Mouse (Mus musculus) lung, adult 2 months (tissue): Measurements from ENCODE around the gene Fam219b. TPM values are rescaled to one million over a fixed set of nuclear protein-coding genes. Genes with fewer than 3 reads are reported as not detected.

Experiments used
- DNase-seq: peaks from one replicate; pipeline ENCODE4 v3.0.0; 2022
- H3K4me1 ChIP-seq: fragments of 200-500 bp; 2 replicates; pipeline ENCODE4 v1.6.1; 2011; ENCODE audit warnings: low read length; ENCODE audit not compliant: control insufficient read depth, insufficient read depth
- H3K4me3 ChIP-seq: fragments of 200-500 bp; replicated peaks from 2 replicates; pipeline ENCODE3; 2011; ENCODE audit warnings: low read depth, mild to moderate bottlenecking, control low read depth, low read length; ENCODE audit errors: extremely low read depth
- CTCF ChIP-seq: fragments of 200-500 bp; IDR thresholded peaks from 2 replicates; pipeline ENCODE4 v1.5.1; 2011; ENCODE audit warnings: mild to moderate bottlenecking, low read length, control low read depth; ENCODE audit not compliant: insufficient read depth
- POLR2A ChIP-seq: fragments of 200-500 bp; IDR thresholded peaks from 2 replicates; pipeline ENCODE4 v1.6.1; 2011; ENCODE audit warnings: low read depth, mild to moderate bottlenecking, control low read depth, low read length, borderline replicate concordance; ENCODE audit errors: extremely low read depth
- WGBS: fragments of 180-500 bp; shearing (Covaris S2); methylation state at CpG from one replicate; pipeline ENCODE4 v1.1.7; 2018; 5-methylcytosine and 5-hydroxymethylcytosine counted together
- polyA plus RNA-seq: library from polyadenylated mRNA; depleted of rRNA; stranded (reverse); fragments of >200 nt; gene quantifications from 2 replicates; pipeline ENCODE4 v1.2.3, GENCODE M21; 2012

The Fam219b gene
- polyA plus RNA-seq, 1 experiment = 9.5 TPM

DNA sequence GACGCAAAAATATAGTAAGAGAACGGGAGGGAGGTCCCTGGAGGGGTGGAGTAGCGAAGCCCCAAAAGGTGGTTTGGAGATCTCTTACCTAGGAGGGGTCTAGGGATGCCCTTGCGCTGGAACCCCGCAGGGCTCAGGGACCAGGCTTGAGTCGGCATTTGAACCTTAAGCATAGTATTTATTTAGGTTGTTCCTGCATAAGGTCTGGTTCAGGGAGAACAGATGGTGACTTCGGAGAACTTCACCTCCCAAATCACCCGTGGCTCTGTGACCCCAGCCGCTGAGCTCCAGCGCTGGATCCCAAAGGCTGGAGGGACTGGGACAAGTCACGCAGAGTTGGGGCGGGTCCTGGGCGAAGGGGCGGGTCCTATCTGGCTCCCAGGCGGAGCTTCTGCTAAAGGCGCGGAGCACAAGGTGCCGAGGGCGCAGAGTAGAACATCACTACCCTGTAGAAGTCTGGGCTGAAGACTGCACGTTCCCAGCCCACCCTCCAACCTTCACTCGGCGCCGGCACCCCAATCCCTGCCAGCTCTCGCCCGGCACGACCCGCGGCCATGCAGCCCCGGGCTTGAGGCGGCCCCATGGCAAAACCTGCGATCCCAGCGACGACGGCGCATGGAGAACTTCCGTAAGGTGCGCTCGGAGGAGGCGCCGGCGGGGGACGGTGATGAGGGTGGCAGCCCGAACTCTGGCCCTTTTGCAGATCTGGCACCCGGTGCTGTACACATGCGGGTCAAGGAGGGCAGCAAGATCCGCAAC lies 33.5 kb upstream of the Fam219b start, which contains the start of gene Rpp25:
Gene Rpp25, plus strand, starts transcription at position 405 of the 759 bp plus-strand sequence.
- DNase-seq = peak; percentile 26
- TF ChIP-seq POLR2A (no peak), CTCF (no peak)
- WGBS = 1% methylated on average over 46 of the region's 46 CpGs
- H3K4me3 ChIP-seq = no peak within 1 kb of the TSS
- peaks cover 6% of the 10 kb centered on the region; the same call in 1 of the 2 replicates for H3K4me1 ChIP-seq

DNA sequence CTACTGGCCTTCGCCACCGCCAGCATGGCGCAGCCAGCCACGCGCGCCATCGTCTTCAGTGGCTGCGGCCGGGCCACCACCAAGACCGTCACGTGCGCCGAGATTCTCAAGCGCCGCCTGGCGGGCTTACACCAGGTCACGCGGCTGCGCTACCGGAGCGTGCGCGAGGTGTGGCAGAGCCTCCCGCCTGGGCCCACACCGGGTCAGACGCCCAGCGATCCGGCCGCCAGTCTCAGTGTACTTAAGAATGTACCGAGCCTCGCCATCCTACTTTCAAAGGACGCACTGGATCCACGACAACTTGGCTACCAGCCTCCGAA lies 33.0 kb upstream of the Fam219b start:
- DNase-seq = peak; percentile 30
- 2% methylated on average over 34 of the region's 34 CpGs for WGBS
- TF ChIP-seq POLR2A (no peak), CTCF (no peak)
- Histone ChIP-seq H3K4me1 (peaks cover 6% of the 10 kb centered on the region; the same call in 1 of the 2 replicates), H3K4me3 (no peak overlapping the region)

DNA sequence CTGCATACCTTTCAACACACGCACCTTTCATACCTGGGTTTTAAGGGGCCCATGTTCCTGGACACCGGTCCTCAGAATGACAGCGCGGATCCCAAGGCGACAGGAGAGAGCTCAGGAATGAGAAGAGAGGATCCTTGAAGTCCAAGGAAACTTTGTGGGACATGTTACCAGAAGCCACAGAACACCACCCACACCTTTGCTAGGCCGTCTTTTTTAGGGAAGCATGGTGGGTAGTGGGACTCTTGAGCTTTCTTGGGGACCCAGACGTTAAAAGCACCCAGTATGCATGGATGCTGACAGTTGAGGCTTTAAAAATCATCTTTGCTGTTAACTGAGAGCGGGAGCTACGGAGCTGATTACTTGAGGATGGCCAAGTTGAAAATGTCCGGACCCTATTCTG lies 32.4 kb upstream of the Fam219b start:
- no peak overlapping the region for H3K4me3 ChIP-seq
- TF ChIP-seq POLR2A (no peak), CTCF (no peak)
- DNase-seq = no peak
- H3K4me1 ChIP-seq = peaks cover 6% of the 10 kb centered on the region; the same call in 1 of the 2 replicates
- 53% methylated on average over 10 of the region's 10 CpGs for WGBS

DNA sequence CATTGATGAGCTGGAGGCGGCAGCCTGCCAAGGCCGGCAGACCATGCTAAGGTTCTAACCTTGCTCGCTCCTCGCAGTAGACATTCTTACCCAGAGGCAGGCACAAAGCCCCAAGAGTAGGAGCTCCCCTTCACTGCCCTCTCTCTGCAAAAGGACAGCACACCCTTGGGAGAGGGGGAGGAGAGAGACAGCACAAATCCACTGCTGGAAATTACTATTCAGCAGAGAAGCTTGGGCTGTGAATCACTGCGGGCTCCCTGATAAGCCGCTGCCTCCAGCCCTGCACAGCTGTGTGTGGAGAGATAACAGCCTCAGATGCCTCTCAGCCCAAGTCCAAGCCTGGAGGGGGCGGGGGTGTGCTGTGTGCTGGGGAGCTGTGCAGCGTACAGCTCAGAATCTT lies 31.6 kb upstream of the Fam219b start:
- no peak overlapping the region for H3K4me3 ChIP-seq
- DNase-seq = no peak
- peaks cover 6% of the 10 kb centered on the region; the same call in 1 of the 2 replicates for H3K4me1 ChIP-seq
- WGBS = 5% methylated on average over 8 of the region's 8 CpGs
- TF ChIP-seq CTCF = no peak
- no peak for TF ChIP-seq POLR2A

DNA sequence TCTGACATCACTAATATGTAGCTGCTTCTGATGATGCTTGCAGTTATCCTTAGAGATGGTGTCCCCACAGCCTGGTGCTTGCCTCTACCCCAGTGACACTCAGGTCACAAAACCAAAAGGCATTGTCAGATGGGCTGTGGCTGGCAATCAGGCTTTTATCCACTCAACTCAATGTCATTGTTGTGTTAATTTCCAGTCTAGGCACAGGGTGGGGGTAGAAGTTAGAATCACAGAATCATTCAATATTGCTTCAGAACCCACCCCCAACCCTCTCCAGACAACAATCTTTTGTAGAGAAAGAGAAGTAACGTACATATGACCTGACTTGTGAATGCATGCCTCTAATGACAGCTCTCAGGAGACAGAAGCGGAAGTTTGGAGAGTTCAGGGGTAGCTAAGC lies 26.8 kb upstream of the Fam219b start:
- WGBS = 84% methylated on average over 2 of the region's 2 CpGs
- no peak for DNase-seq

DNA sequence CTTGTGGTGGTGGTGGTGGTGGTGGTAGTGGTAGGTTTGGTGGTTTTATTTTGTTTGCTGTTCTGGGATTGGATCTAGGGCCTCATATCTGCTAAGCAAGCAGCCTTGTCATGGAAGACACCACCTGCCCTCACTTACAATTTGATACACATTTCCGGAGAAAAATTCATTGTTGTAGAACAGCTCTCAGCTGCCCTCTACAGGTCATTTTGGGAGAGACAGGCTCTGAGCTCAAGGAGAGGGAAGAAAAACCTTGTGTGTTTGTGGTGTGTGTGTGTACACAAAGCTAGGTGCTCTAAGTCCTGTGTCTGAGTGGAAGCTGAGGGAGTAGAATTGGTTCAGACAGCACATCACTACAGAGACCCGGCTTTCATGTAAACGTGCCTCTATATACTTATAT lies 20.2 kb upstream of the Fam219b start:
- H3K4me3 ChIP-seq = no peak overlapping the region
- peak; percentile 46 for DNase-seq

More for the DNA sequence above, 26.8 kb upstream of the Fam219b start:
- H3K4me3 ChIP-seq = no peak overlapping the region
- no peaks in the 10 kb centered on the region for H3K4me1 ChIP-seq
- TF ChIP-seq POLR2A (no peak), CTCF (no peak)

DNA sequence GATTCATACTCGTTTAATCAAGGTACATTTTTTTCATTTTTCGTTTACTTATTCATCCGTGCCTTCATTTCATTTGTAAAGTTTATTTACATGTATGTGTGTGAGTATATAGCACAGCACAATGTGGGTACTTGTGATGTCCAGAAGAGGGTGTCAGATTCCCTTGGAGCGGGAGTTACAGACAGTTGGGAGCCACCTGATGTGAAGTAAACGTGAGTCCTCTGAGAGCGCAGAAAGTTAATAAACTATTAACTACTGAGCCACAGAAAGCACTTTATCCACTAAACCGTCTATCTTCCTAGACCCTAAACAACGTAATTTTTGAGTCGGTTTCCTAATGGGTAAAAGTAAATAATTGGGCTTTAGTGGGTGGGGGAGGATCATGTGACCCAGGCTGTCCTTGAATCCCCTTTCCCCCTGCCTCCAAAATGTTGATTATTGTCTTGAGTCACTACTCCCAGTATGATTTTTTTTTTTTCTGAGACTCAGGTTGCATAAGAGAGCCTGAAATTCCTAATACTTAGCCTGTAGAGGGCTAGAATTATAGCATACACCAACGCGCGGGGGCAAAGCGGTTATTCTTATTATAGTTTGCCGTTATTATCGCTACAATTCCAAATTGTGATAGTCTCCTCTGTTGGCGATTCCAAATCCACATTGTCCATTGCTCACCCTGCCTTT lies 16.8 kb upstream of the Fam219b start:
- no peak for DNase-seq
- Histone ChIP-seq H3K4me3 (peak overlapping the region; percentile 65), H3K4me1 (peaks cover 13% of the 10 kb centered on the region)
- TF ChIP-seq POLR2A (no peak), CTCF (no peak)
- WGBS = 27% methylated on average over 16 of the region's 16 CpGs

More for the DNA sequence above, 20.2 kb upstream of the Fam219b start:
- TF ChIP-seq CTCF (peak; percentile 21), POLR2A (no peak)
- no peaks in the 10 kb centered on the region for H3K4me1 ChIP-seq
- 4% methylated on average over 3 of the region's 3 CpGs for WGBS

DNA sequence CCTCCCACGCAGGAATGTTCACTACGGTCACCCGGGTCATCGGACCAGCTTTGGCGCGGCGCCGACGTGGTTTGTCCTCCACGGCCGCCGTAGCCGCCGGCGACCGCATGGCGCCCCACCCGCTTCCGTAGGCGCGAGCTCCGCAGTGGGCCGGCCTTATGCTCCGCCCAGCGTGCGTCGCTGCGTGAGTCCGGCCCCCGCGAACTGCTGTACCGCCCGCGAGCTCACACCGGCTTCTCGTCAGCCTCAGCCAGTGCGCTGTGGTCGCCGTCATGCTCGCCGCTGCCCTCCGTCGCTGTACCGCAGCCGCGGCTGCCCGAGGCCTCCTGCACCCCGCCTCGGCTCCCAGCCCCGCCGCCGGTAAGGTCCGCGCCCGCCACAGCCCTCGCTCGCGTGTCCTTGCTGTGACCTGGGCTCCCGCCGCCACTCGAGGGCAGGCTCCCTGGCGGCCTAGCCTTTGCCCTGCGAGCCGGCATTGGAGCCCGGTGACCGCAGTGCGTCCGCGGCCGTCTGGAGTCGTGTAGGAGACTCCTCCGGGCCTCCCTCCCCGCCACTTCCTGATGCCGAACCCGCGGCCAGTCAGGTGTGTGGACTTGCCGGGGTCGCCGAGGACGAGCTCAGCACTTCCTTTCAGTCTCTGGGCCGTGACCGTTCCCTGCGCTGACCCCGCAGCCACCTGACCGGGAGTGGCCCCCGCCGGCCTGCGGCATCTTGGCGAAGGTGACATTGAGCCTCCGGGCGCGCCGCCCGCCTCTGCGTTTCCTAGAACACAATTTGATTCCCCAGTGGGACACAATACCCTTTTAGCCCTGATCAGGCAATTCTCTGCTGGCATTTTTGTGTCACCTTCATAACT lies 16.0 kb upstream of the Fam219b start, which contains the start of gene Cox5a:
Gene Cox5a, plus strand, starts transcription at position 219 of the 856 bp plus-strand sequence.
- Histone ChIP-seq H3K4me3 (peak within 1 kb of the TSS; percentile 75), H3K4me1 (peaks cover 13% of the 10 kb centered on the region)
- DNase-seq = peak; percentile 94
- under 1% methylated on average over 94 of the region's 95 CpGs for WGBS
- TF ChIP-seq POLR2A (peak; percentile 90), CTCF (no peak)
